Mouse (Mus musculus) lung, postnatal 10 days (tissue): Measurements from ENCODE around the gene Ccdc144b.

ENCODE experiments used
- DNase-seq: peaks from one replicate; pipeline ENCODE4 v3.0.0; 2021

The Ccdc144b gene

DNA sequence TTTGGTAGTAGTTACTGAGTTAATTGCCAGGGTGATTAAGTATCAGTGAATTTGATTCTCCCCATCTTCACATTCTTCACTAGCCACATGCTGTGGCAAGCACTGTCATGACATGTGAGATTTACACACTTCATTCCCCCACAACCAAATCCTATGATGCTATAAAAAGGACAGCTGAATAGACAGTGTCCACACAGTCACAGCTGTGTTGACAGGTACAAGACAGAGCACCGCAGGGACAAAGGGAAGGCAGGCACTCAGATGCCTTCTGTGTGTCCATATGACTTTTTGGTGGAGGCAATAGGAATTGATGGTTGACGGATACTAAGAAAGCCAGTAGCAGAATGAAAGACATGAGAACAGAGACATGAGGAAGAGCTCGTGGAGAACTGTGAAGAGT, 42.1 kb downstream of the Ccdc144b start:
- DNase-seq, result no peak

DNA sequence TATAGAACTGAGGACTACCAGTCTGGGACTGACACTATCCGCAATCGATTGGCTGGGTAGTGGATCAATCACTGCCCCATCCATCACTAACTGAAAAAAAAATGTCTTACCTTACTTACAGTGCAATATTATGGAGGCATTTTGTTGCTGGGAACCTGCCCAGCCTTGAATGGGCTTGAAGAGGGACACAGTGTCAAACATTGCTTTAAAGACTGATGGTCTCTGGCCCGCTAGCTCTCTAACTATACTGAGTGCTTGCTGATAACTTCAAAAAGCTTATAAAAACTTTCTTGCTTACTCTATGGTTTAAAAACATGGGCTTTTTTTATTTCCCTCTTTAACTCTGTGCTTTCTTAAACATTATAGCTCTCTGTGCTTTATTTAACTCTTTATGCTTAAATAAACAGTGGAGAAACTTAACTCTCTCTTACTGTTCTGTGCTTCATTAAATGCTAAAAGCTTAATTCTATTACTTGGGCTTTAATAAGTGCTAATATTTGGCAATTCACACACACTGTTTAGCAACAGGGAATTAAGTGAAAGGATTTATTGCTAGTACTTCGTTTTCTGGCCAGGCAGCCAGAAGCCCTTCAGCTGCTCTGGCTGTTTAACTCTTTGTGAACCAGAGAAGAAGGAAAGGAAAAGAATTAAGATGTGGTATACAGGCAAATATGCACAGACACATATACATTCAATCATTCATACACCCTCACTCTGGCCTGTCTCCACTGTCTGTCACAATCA, 44.8 kb downstream of the Ccdc144b start:
- DNase-seq, result peak; percentile 7

- peak; percentile 68 for DNase-seq
Measured at GRCm38 (mm10) chr3:36004028-36004895, 49.1 kb downstream of the Ccdc144b start.

GRCm38 (mm10) chr3:36000275-36001239, 52.8 kb downstream of the Ccdc144b start, which contains the start of gene Mccc1:
Mccc1 (minus strand) TSS chr3:36000678.
- DNase-seq, result peak; percentile 96

DNA sequence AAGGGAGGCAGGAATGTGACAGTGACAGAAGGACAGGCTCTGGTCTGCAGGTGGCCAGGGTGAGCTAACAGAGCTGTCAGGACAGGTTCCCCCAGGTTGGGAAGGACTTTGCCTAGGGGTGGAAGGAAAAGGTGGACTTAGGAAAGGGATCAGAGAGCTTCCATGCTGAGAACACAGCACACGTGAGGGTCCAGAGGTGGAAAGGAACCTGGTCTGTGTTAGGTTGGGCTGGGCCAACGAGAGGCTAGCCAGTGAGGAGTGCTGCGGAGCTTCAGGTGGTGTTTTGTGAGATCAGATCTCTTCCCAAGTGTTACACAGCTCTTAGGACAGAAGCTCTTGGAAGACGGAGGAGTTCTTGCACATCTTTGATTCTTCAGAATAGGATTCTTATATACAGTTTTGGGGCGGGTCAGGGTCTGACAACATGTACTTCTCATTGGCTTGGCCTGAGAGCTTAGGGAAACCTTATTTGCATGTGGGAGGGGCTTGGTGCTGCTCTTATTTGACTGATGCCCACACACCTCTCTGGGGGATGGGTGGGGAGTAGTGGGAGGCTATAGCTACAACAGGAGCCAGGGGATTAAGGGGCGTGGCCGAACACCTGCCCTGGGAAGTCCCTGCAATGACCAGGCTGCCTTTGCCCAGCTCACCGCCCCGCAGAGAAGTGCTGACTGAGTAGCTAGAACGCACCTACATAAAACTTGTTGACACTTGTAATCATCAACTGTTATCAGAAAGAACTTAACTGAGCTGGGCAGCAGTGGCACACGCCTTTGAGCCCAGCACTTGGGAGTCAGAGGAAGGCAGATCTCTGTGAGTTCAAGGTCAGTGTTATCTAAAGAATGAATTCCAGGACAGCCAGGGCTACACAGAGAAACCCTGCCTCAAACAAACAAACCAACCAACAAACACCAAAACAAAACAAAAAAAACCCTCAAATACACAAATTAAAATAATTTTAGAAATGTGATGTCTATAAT, 58.5 kb downstream of the Ccdc144b start:
- no peak for DNase-seq

DNA sequence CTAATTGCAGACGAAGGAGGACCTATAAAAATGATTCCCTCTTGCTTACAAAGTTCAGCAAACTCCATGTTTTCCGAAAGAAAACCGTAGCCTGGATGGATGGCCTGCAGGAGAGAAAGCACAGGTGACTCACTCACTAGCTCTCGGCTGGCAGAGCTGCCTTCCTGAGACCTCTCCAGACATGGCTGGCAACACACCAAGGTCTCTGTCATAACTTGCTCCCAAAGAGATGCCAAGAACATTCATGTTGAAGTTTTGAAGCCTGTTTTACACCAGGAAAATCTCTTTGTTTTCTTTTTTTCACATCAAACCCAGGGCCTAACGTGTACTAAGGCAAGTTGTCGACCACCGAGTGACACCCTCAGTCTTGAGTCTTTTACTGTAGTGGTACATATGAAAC, 62.6 kb downstream of the Ccdc144b start:
- no peak for DNase-seq

- DNase-seq, result no peak
Measured at GRCm38 (mm10) chr3:35988031-35988430, 65.3 kb downstream of the Ccdc144b start.

GRCm38 (mm10) chr3:35986266-35986665, 67.1 kb downstream of the Ccdc144b start:
- DNase-seq, result no peak

DNA sequence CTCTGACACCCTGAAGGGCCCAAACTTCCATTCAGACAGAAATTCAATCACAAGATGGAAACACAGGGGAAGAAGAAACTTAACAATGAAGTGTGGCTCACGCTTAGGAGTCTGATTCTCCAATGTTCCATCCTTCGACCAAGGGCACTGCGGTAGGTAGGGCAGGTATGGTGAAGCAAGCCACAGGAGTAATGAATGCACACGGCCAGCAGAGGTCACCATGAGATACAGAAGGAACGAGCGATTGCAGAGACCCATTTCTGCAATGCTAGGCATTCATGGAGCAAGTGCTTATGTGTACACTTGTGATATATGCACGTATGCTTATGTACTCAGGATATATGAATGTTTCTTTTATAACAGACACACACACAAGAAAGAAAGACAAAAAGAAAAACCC, 79.8 kb downstream of the Ccdc144b start:
- DNase-seq, result peak; percentile 41

- peak; percentile 39 for DNase-seq
Measured at GRCm38 (mm10) chr3:35972985-35973384, 80.4 kb downstream of the Ccdc144b start.

- DNase-seq, result no peak
Measured at GRCm38 (mm10) chr3:35971149-35971548, 82.2 kb downstream of the Ccdc144b start.

DNA sequence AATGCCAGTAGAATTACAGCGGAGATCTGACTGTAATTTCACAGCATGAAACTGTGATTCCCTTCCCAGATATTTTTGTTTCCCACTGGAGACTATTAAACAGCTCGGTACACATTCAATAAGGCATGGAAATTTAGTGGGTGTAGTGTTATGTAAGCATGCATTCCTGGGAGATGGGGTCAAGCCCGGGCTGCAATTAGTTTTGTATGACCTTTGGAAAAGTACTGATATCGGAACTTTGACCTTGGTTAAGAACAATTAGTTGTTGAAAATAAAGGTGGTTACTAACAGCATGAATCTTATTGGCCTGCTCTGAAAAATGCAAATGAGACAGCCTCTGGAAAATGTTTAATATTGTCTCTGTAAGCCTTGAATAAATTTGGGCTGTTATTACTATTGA, 82.9 kb downstream of the Ccdc144b start:
- no peak for DNase-seq

DNA sequence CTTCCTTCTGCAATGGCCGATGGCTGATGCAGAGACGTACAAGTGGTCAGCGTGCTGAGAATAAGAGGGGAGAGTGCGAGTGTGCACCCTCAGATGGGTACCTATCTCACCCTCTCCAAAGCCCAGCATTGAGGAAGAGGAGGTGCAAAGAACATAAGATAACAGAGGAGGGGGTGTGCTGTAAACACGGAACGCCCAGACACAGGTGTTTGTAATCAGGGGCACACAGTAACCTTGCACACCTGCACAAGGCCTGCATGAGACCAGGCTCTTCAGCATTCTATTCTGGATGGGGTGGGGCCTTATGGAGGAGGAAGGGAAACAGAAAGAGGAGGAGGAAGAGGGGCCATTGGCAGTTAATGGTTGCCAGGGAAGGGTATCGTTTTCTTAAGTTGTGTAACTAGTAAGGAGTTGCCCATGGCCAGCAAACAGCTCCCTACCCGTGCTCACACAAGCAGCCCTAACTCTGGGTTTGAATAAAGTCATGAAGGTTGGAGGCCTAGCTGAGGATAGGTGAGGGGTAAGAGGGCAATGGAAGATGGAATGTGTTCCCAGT, 85.9 kb downstream of the Ccdc144b start:
- DNase-seq, result no peak

GRCm38 (mm10) chr3:35966493-35966892, 86.9 kb downstream of the Ccdc144b start:
- DNase-seq, result no peak

GRCm38 (mm10) chr3:35964928-35965327, 88.4 kb downstream of the Ccdc144b start:
- no peak for DNase-seq

- no peak for DNase-seq
Measured at GRCm38 (mm10) chr3:35963921-35964320, 89.4 kb downstream of the Ccdc144b start.

DNA sequence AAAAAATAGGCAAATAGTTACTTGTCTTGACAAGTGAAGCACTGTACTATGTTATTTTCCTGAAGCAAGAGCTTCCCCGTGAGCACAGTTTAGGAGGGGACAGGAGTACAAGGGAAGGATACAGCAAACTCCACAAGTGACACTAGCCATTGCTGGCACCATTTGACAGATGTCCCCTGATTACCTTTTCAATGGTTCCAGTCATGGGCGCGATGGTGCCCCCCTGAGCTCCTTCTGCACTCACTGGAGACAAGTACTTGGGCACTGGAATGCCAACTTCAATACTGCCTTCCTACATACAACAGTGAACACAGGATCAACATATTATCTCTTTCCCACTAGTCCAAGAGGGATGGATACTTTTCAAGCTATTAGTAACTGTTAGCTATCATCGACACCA, 89.9 kb downstream of the Ccdc144b start:
- no peak for DNase-seq

DNA sequence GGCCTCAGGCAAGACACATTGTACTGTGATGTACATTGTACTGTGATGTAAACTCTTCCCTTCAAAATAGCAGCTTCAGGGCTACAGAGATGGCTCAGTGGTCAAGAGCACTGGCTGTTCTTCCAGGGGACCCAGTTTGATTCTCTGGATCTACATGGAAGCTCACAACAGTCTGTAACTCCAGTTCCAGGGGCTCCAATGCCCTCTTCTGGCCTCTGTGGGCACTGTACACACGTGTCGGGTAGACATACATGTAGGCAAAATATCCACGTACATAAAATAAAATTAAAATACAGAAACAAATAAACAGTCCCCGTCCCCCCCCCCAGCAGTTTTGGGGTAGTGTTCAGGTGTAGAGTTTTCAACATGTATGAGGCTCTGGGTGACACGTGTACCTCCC, 90.4 kb downstream of the Ccdc144b start:
- DNase-seq, result no peak
